Mouse (Mus musculus) intestine, embryonic 15.5 days (tissue): ENCODE measurements around the gene Slc22a7. TPM values are rescaled to one million over a fixed set of nuclear protein-coding genes. Genes with fewer than 3 reads are reported as not detected.

Experiments used
- ATAC-seq: fragments of 200-750 bp; cut with Nextera tagmentation; 2 replicates; pipeline ENCODE4 v1.8.0; 2017; ENCODE audit warnings: moderate TSS enrichment, moderate library complexity
- H3K27ac ChIP-seq: fragments of 300-500 bp; sonication (generic); 2 replicates; pipeline ENCODE4 v1.5.1; 2015; ENCODE audit warnings: mild to moderate bottlenecking, inconsistent platforms
- H3K27me3 ChIP-seq: fragments of 300-500 bp; sonication (generic); replicated peaks from 2 replicates; pipeline ENCODE4 v1.6.1; 2015; ENCODE audit warnings: inconsistent platforms
- H3K36me3 ChIP-seq: fragments of 300-500 bp; sonication (generic); 2 replicates; pipeline ENCODE4 v1.6.1; 2015; ENCODE audit warnings: inconsistent platforms
- H3K4me1 ChIP-seq: fragments of 300-500 bp; sonication (generic); replicated peaks from 2 replicates; pipeline ENCODE4 v1.6.1; 2015; ENCODE audit warnings: inconsistent platforms
- H3K4me2 ChIP-seq: fragments of 300-500 bp; sonication (generic); replicated peaks from 2 replicates; pipeline ENCODE4 v1.6.1; 2015; ENCODE audit warnings: mild to moderate bottlenecking, inconsistent platforms
- H3K4me3 ChIP-seq: fragments of 300-500 bp; sonication (generic); replicated peaks from 2 replicates; pipeline ENCODE4 v1.5.1; 2015; ENCODE audit warnings: inconsistent platforms
- H3K9ac ChIP-seq: fragments of 300-500 bp; sonication (generic); 2 replicates; pipeline ENCODE4 v1.6.1; 2015; ENCODE audit warnings: inconsistent platforms
- H3K9me3 ChIP-seq: fragments of 300-500 bp; sonication (generic); 2 replicates; pipeline ENCODE4 v1.6.1; 2016; ENCODE audit warnings: inconsistent platforms
- WGBS: fragments of 180-500 bp; shearing (Covaris S2); methylation state at CpG from one replicate; pipeline ENCODE4 v1.1.7; 2015; 5-methylcytosine and 5-hydroxymethylcytosine counted together
- polyA plus RNA-seq: library from polyadenylated mRNA; unstranded; fragments of >200 nt; fragmentation: Nextera tagmentation; extraction: Ambion mirVana; gene quantifications from 2 replicates; pipeline ENCODE4 v1.2.1, GENCODE M21; 2015

Slc22a7 gene
- polyA plus RNA-seq, 1 experiment from 2014 or later = not detected

GRCm38 (mm10) chr17:46428761-46429414 is 9.4 kb downstream of the Slc22a7 start, which contains the start of gene Crip3:
TSS of gene Crip3 (plus strand) at chr17:46428926.
- ATAC-seq = 0 out of 2 replicates have a peak, but pooled peaks have one; percentile 58

GRCm38 (mm10) chr17:46426496-46426895 is 11.8 kb downstream of the Slc22a7 start:
- Histone ChIP-seq H3K36me3 (no peaks in the 10 kb centered on the region), H3K9me3 (no peaks in the 10 kb centered on the region), H3K4me3 (no peak overlapping the region), H3K27me3 (no peaks in the 10 kb centered on the region), H3K4me2 (no peak overlapping the region), H3K4me1 (0 out of 2 replicates have a peak, but pooled peaks cover 4% of the 10 kb centered on the region), H3K27ac (no peak overlapping the region), H3K9ac (no peak overlapping the region)
- no peak for ATAC-seq

More at GRCm38 (mm10) chr17:46428761-46429414, 9.4 kb downstream of the Slc22a7 start, which contains the start of gene Crip3:
- Histone ChIP-seq H3K36me3 (no peaks in the 10 kb centered on the region), H3K4me3 (0 out of 2 replicates have a peak within 1 kb of the TSS, but pooled peaks have one; percentile 10), H3K9me3 (no peaks in the 10 kb centered on the region), H3K4me1 (0 out of 2 replicates have a peak, but pooled peaks cover 6% of the 10 kb centered on the region), H3K27ac (no peak within 1 kb of the TSS), H3K27me3 (no peaks in the 10 kb centered on the region; the same call in 1 of the 2 replicates), H3K9ac (no peak within 1 kb of the TSS), H3K4me2 (peak within 1 kb of the TSS; percentile 48)
- 8% methylated on average over 18 of the region's 18 CpGs for WGBS

GRCm38 (mm10) chr17:46419717-46420116 is 18.5 kb downstream of the Slc22a7 start:
- Histone ChIP-seq H3K4me3 (no peak overlapping the region), H3K9ac (no peak overlapping the region), H3K9me3 (no peaks in the 10 kb centered on the region), H3K27ac (no peak overlapping the region), H3K4me2 (no peak overlapping the region), H3K36me3 (no peaks in the 10 kb centered on the region), H3K27me3 (no peaks in the 10 kb centered on the region), H3K4me1 (no peaks in the 10 kb centered on the region)
- ATAC-seq = no peak

- no peak overlapping the region for H3K4me3 ChIP-seq
- no peak for ATAC-seq
- no peak overlapping the region for H3K9ac ChIP-seq
Measured at GRCm38 (mm10) chr17:46418628-46419027, 19.6 kb downstream of the Slc22a7 start.

GRCm38 (mm10) chr17:46408478-46408877 is 29.8 kb downstream of the Slc22a7 start:
- H3K9ac ChIP-seq = no peak overlapping the region
- H3K27me3 ChIP-seq = no peaks in the 10 kb centered on the region
- ATAC-seq = no peak
- no peak overlapping the region for H3K4me2 ChIP-seq
- H3K36me3 ChIP-seq = peaks cover 29% of the 10 kb centered on the region
- H3K27ac ChIP-seq = no peak overlapping the region
- no peaks in the 10 kb centered on the region for H3K4me1 ChIP-seq
- 28% methylated on average over 3 of the region's 3 CpGs for WGBS
- no peak overlapping the region for H3K4me3 ChIP-seq
- no peaks in the 10 kb centered on the region for H3K9me3 ChIP-seq

More at GRCm38 (mm10) chr17:46418628-46419027, 19.6 kb downstream of the Slc22a7 start:
- H3K36me3 ChIP-seq = no peaks in the 10 kb centered on the region
- H3K27ac ChIP-seq = no peak overlapping the region
- H3K4me2 ChIP-seq = no peak overlapping the region
- 78% methylated on average over 5 of the region's 5 CpGs for WGBS
- H3K27me3 ChIP-seq = no peaks in the 10 kb centered on the region
- no peaks in the 10 kb centered on the region for H3K4me1 ChIP-seq
- H3K9me3 ChIP-seq = no peaks in the 10 kb centered on the region

- no peak for ATAC-seq
Measured at GRCm38 (mm10) chr17:46394631-46395030, 43.6 kb downstream of the Slc22a7 start.

GRCm38 (mm10) chr17:46393012-46393411 is 45.2 kb downstream of the Slc22a7 start:
- H3K4me3 ChIP-seq = no peak overlapping the region
- no peaks in the 10 kb centered on the region for H3K4me1 ChIP-seq
- ATAC-seq = no peak
- H3K4me2 ChIP-seq = no peak overlapping the region
- no peak overlapping the region for H3K9ac ChIP-seq
- no peaks in the 10 kb centered on the region for H3K9me3 ChIP-seq
- WGBS = 49% methylated on average over 2 of the region's 2 CpGs
- H3K27me3 ChIP-seq = no peaks in the 10 kb centered on the region
- 0 out of 2 replicates have a peak, but pooled peaks cover 6% of the 10 kb centered on the region for H3K36me3 ChIP-seq
- no peak overlapping the region for H3K27ac ChIP-seq

More at GRCm38 (mm10) chr17:46394631-46395030, 43.6 kb downstream of the Slc22a7 start:
- Histone ChIP-seq H3K27me3 (no peaks in the 10 kb centered on the region), H3K4me2 (no peak overlapping the region), H3K4me1 (no peaks in the 10 kb centered on the region), H3K9ac (no peak overlapping the region), H3K9me3 (no peaks in the 10 kb centered on the region), H3K27ac (no peak overlapping the region), H3K36me3 (0 out of 2 replicates have a peak, but pooled peaks cover 3% of the 10 kb centered on the region), H3K4me3 (no peak overlapping the region)
- WGBS = 85% methylated on average over 1 of the region's 1 CpGs

- no peak overlapping the region for H3K4me3 ChIP-seq
- WGBS = 87% methylated on average over 3 of the region's 3 CpGs
- H3K4me1 ChIP-seq = peaks cover 7% of the 10 kb centered on the region
- no peak overlapping the region for H3K4me2 ChIP-seq
- H3K9ac ChIP-seq = no peak overlapping the region
- no peaks in the 10 kb centered on the region for H3K27me3 ChIP-seq
- H3K27ac ChIP-seq = no peak overlapping the region
- ATAC-seq = no peak
- H3K9me3 ChIP-seq = no peaks in the 10 kb centered on the region
- 0 out of 2 replicates have a peak, but pooled peaks cover 6% of the 10 kb centered on the region for H3K36me3 ChIP-seq
Measured at GRCm38 (mm10) chr17:46388200-46388599, 50.1 kb downstream of the Slc22a7 start.

GRCm38 (mm10) chr17:46384061-46384801 is 54.0 kb downstream of the Slc22a7 start:
- peak overlapping the region; percentile 86 for H3K27ac ChIP-seq
- peaks cover 7% of the 10 kb centered on the region for H3K4me1 ChIP-seq
- peak overlapping the region; percentile 97 for H3K4me3 ChIP-seq
- ATAC-seq = no peak; the same call in 1 of the 2 replicates
- H3K4me2 ChIP-seq = peak overlapping the region; percentile 81
- peak overlapping the region; percentile 96 for H3K9ac ChIP-seq
- no peaks in the 10 kb centered on the region for H3K9me3 ChIP-seq
- H3K27me3 ChIP-seq = no peaks in the 10 kb centered on the region
- WGBS = under 1% methylated on average over 70 of the region's 70 CpGs
- H3K36me3 ChIP-seq = 0 out of 2 replicates have a peak, but pooled peaks cover 2% of the 10 kb centered on the region

GRCm38 (mm10) chr17:46383294-46384060 is 54.8 kb downstream of the Slc22a7 start, which contains the start of gene Zfp318:
TSS of gene Zfp318 (plus strand) at chr17:46383731.
- Histone ChIP-seq H3K4me1 (peaks cover 7% of the 10 kb centered on the region), H3K9me3 (no peaks in the 10 kb centered on the region), H3K4me2 (peak within 1 kb of the TSS; percentile 81), H3K4me3 (peak within 1 kb of the TSS; percentile 97), H3K9ac (peak within 1 kb of the TSS; percentile 96), H3K36me3 (0 out of 2 replicates have a peak, but pooled peaks cover 2% of the 10 kb centered on the region), H3K27ac (peak within 1 kb of the TSS; percentile 86), H3K27me3 (no peaks in the 10 kb centered on the region)
- WGBS = under 1% methylated on average over 79 of the region's 105 CpGs
- ATAC-seq = peak; percentile 100
